Mouse (Mus musculus): ENCODE data around the gene Cdk15. TPM values are rescaled to one million over a fixed set of nuclear protein-coding genes. Genes with fewer than 3 reads are reported as not detected.

Gene Cdk15
- not detected for total RNA-seq (2023)

GRCm38 (mm10) chr1:59256751-59257231 is at the start of gene Cdk15:
Cdk15 (plus strand) TSS chr1:59256906.

GRCm38 (mm10) chr1:59236856-59237441 is 19.8 kb upstream of the Cdk15 start, which contains the start of gene Als2:
Als2 (minus strand) TSS chr1:59237231.

Other genes starting within 250 kb of the Cdk15 start
- gene C2cd6, start 162.0 kb upstream of the Cdk15 start, total RNA-seq (2023), result not detected
- gene Tmem237, start 136.5 kb upstream of the Cdk15 start, total RNA-seq (2023), result 1 to 10 TPM; 3.8 to 8.0 TPM
- 1 to 10 TPM; 1.0 to 1.9 TPM for gene Mpp4, start 93.5 kb upstream of the Cdk15 start, total RNA-seq (2023)
- 10 to 100 TPM; 13.6 to 13.8 TPM for gene Als2, start 19.7 kb upstream of the Cdk15 start, total RNA-seq (2023)
- gene Fzd7, start 225.5 kb downstream of the Cdk15 start, total RNA-seq (2023), result under 1 TPM; 0.59 to 0.70 TPM

Data from T-cell, adult 66 days (primary cell).